ENCODE assay signal across 8 mouse cellular contexts in the genomic region with DNA sequence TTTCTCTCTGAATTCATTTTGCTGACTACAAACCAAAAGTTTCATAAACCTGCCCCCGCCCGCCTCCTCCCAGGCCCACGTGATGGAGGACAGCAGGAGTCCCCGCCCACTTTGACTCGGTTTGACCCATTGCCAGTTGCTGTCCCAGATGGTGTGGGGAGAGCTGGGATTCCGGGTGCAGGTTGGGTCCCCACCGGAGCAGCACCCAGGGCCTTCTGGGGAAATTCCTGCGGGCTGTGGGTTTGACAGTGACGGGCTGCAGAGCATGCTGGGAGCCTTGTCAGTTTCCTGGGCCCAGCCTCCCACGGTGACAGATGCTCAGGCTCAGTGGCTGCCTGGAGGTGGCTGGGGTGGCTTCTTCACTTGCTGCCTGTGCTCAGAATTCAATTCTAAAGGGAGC. TPM values are rescaled to one million over a fixed set of nuclear protein-coding genes. Genes with fewer than 3 reads are reported as not detected.
DNase-seq lines count a peak whose midpoint lies in the region; ATAC-seq and TF ChIP-seq lines count a peak whose summit lies in the region.

No protein-coding gene starts in this region.

- peak overlapping the region; percentile 2; the same call in 1 of the 2 replicates for H3K4me3 ChIP-seq in liver, adult 2 months (ENCODE audit: insufficient read depth, low read depth, low read length)
- peak overlapping the region; percentile 63 for H3K4me3 ChIP-seq in cerebellum, adult 2 months (replicated peaks; ENCODE audit: insufficient read depth, low read depth, low read length)
- H3K4me3 ChIP-seq in hindbrain, embryonic 10.5 days: peak overlapping the region; percentile 69
- peak overlapping the region; percentile 65 for H3K4me3 ChIP-seq in midbrain, postnatal 0 days (ENCODE audit: low read depth, low read length)

- TF ChIP-seq CTCF in liver, adult 2 months (IDR thresholded peaks at IDR 0.05; ENCODE audit: low read depth, low read length): no peak
- no peak for TF ChIP-seq CTCF in cerebellum, adult 2 months (IDR thresholded peaks at IDR 0.05; ENCODE audit: borderline replicate concordance, insufficient read depth, low read depth, low read length)
- no peak for TF ChIP-seq CTCF in midbrain, postnatal 0 days (IDR thresholded peaks at IDR 0.05)

- H3K9ac ChIP-seq in liver, adult 2 months (ENCODE audit: low read depth, low read length): no peak overlapping the region
- no peak overlapping the region for H3K9ac ChIP-seq in midbrain, postnatal 0 days (replicated peaks; ENCODE audit: low read length, poor library complexity, severe bottlenecking)

- no peaks in the 10 kb centered on the region; the same call in 1 of the 2 replicates for H3K9me3 ChIP-seq in hindbrain, embryonic 10.5 days
- no peaks in the 10 kb centered on the region for H3K9me3 ChIP-seq in midbrain, postnatal 0 days (ENCODE audit: low read length)

- H3K4me1 ChIP-seq in liver, adult 2 months (ENCODE audit: control insufficient read depth, insufficient read depth, low read length): peaks cover 4% of the 10 kb centered on the region; the same call in 1 of the 2 replicates
- H3K4me1 ChIP-seq in cerebellum, adult 2 months (ENCODE audit: control insufficient read depth, insufficient read depth, low read length): peaks cover 36% of the 10 kb centered on the region
- peaks cover 64% of the 10 kb centered on the region for H3K4me1 ChIP-seq in hindbrain, embryonic 10.5 days (replicated peaks)
- H3K4me1 ChIP-seq in midbrain, postnatal 0 days (ENCODE audit: insufficient read depth, low read length): peaks cover 18% of the 10 kb centered on the region; the same call in 1 of the 2 replicates

- TF ChIP-seq POLR2A in liver, adult 2 months (IDR thresholded peaks at IDR 0.05; ENCODE audit: extremely low read depth, insufficient read depth, low read length): no peak
- no peak for TF ChIP-seq POLR2A in cerebellum, adult 2 months (IDR thresholded peaks at IDR 0.05; ENCODE audit: borderline replicate concordance, insufficient read depth, low read length)

- no peaks in the 10 kb centered on the region for H3K36me3 ChIP-seq in liver, adult 2 months (ENCODE audit: control insufficient read depth, insufficient read depth, low read length)
- no peaks in the 10 kb centered on the region for H3K36me3 ChIP-seq in hindbrain, embryonic 10.5 days
- H3K36me3 ChIP-seq in midbrain, postnatal 0 days (ENCODE audit: insufficient read depth, low read length): no peaks in the 10 kb centered on the region

- no peak overlapping the region for H3K27ac ChIP-seq in liver, adult 2 months (replicated peaks; ENCODE audit: insufficient read depth, low read depth, low read length)
- peak overlapping the region; percentile 80 for H3K27ac ChIP-seq in cerebellum, adult 2 months (ENCODE audit: insufficient read depth, low read length)
- H3K27ac ChIP-seq in hindbrain, embryonic 10.5 days: no peak overlapping the region
- H3K27ac ChIP-seq in midbrain, postnatal 0 days (ENCODE audit: low read depth, low read length): no peak overlapping the region

- intact Hi-C loops in left cerebral cortex, postnatal 36 days (cut with DNase I): loop anchor here (1.0 to 5.0 kb wide), 2 partner anchors 8 to 38 kb away; no protein-coding TSS in a partner anchor

- peaks cover 24% of the 10 kb centered on the region for H3K27me3 ChIP-seq in liver, adult 2 months (ENCODE audit: control insufficient read depth, insufficient read depth, low read length)
- H3K27me3 ChIP-seq in cerebellum, adult 2 months (ENCODE audit: control insufficient read depth, insufficient read depth, low read length): no peaks in the 10 kb centered on the region
- peaks cover 68% of the 10 kb centered on the region for H3K27me3 ChIP-seq in hindbrain, embryonic 10.5 days (ENCODE audit: insufficient read depth, poor library complexity, severe bottlenecking)
- peaks cover 33% of the 10 kb centered on the region for H3K27me3 ChIP-seq in midbrain, postnatal 0 days (ENCODE audit: insufficient read depth, low read length)

- DNase-seq in liver, adult 2 months (ENCODE audit: extremely low read depth, low read depth, low spot score): no peak
- no peak for DNase-seq in liver
- DNase-seq in cerebellum, adult 2 months: peak; percentile 71 to 75
- peak; percentile 45 for DNase-seq in hindbrain, embryonic 10.5 days (ENCODE audit: low spot score)
- DNase-seq in left cerebral cortex, postnatal 36 days (ENCODE audit: low spot score in 2 of 2): peak; percentile 83 to 84
- no peak for DNase-seq in midbrain, postnatal 0 days (ENCODE audit: low spot score)
- peak; percentile 83 for DNase-seq in thymus, postnatal 14 days
- DNase-seq in embryo, embryonic 10 days (ENCODE audit: low spot score): no peak

- no peaks in the 10 kb centered on the region for H3K79me2 ChIP-seq in liver, adult 2 months (ENCODE audit: control insufficient read depth, insufficient read depth, low read length)

- ATAC-seq in midbrain, postnatal 0 days (ENCODE audit: low FRiP score): no peak

- H3K4me2 ChIP-seq in midbrain, postnatal 0 days (ENCODE audit: low read depth, low read length, poor library complexity, severe bottlenecking): peak overlapping the region; percentile 99

- 2% methylated on average over 10 of the region's 10 CpGs for WGBS in liver, adult 2 months
- under 1% methylated on average over 10 of the region's 10 CpGs for WGBS in cerebellum, adult 2 months
- 4% methylated on average over 10 of the region's 10 CpGs for WGBS in hindbrain, embryonic 10.5 days
- WGBS in midbrain, postnatal 0 days: 2% methylated on average over 10 of the region's 10 CpGs

RNA-seq across cellular contexts. Expression of gene Tesc, which starts 1.9 kb away (rescaled TPM):
- total RNA-seq in liver, adult 2 months (2014; rRNA removed): 0.18 and 0.94 TPM in 2 replicates
- 0.35 and 0.41 TPM in 2 replicates for polyA plus RNA-seq in liver, adult 2 months (2012; rRNA removed)
- 95.4 and 102 TPM in 2 replicates for polyA plus RNA-seq in cerebellum, adult 2 months (2012; rRNA removed)
- 0.45 and 0.55 TPM in 2 replicates for polyA plus RNA-seq in hindbrain, embryonic 10.5 days (2016; fragmentation: Nextera tagmentation; extraction: Ambion mirVana)
- total RNA-seq in left cerebral cortex, postnatal 36 days (2021): 10 to 100 TPM; 83.4 to 97.3 TPM
- 3.6 and 4.7 TPM in 2 replicates for total RNA-seq in midbrain, postnatal 0 days (2014; rRNA removed)
- polyA plus RNA-seq in midbrain, postnatal 0 days (2015; fragmentation: Nextera tagmentation; extraction: Ambion mirVana): 5.5 and 8.2 TPM in 2 replicates

RNA-seq across cellular contexts. Expression of gene Fbxo21, which starts 52.9 kb away (rescaled TPM):
- total RNA-seq in liver, adult 2 months (2014; rRNA removed): 55.8 and 83.0 TPM in 2 replicates
- 41.9 and 79.0 TPM in 2 replicates for polyA plus RNA-seq in liver, adult 2 months (2012; rRNA removed)
- 114 and 124 TPM in 2 replicates for polyA plus RNA-seq in cerebellum, adult 2 months (2012; rRNA removed)
- polyA plus RNA-seq in hindbrain, embryonic 10.5 days (2016; fragmentation: Nextera tagmentation; extraction: Ambion mirVana): 103 and 117 TPM in 2 replicates
- total RNA-seq in left cerebral cortex, postnatal 36 days (2021): 100 to 1,000 TPM; 110 to 111 TPM
- 203 and 212 TPM in 2 replicates for total RNA-seq in midbrain, postnatal 0 days (2014; rRNA removed)
- polyA plus RNA-seq in midbrain, postnatal 0 days (2015; fragmentation: Nextera tagmentation; extraction: Ambion mirVana): 149 and 156 TPM in 2 replicates

Comparison
In these comparisons a context has a peak if more than half of its experiments do, and no peak if none do; other contexts are left out.
1. DNase-seq: peak in cerebellum, adult 2 months (2 of 2), hindbrain, embryonic 10.5 days (single experiment), left cerebral cortex, postnatal 36 days (2 of 2) and thymus, postnatal 14 days (single experiment); none in liver, adult 2 months (single experiment), liver (single experiment), midbrain, postnatal 0 days (single experiment) and embryo, embryonic 10 days (single experiment).
2. H3K4me3 ChIP-seq: peak in every context shown above with its lines; median percentile 69 in hindbrain, embryonic 10.5 days; 65 in midbrain, postnatal 0 days; 63 in cerebellum, adult 2 months; 2 in liver, adult 2 months.
3. RNA of gene Tesc, which starts 1.9 kb away (polyA plus RNA-seq): 95.4 to 102 TPM in cerebellum, adult 2 months; 5.5 to 8.2 TPM in midbrain, postnatal 0 days, 0.45 to 0.55 TPM in hindbrain, embryonic 10.5 days and 0.35 to 0.41 TPM in liver, adult 2 months; every median in the first group is over 10 times any median in the second.